Mouse (Mus musculus): ENCODE measurements around the gene Cdk5r1.
"Not testable (repeated sequence)": the region's sequence is repeated elsewhere in the genome, so short reads cannot be mapped to it uniquely, and the experiment has no call there.

The Cdk5r1 gene

GRCm38 (mm10) chr11:80476222-80477189 lies at the start of gene Cdk5r1:
TSS of gene Cdk5r1 (plus strand) at chr11:80477023.
- DNase-seq (ENCODE audit: low spot score) = peak; percentile 88

- DNase-seq (ENCODE audit: low spot score) = peak; percentile 93
These were observed 48.3 kb upstream of the Cdk5r1 start, which contains the start of gene Psmd11 for GRCm38 (mm10) chr11:80428381-80429008. TSS of gene Psmd11 (plus strand) at chr11:80428615.

GRCm38 (mm10) chr11:80429009-80429475 lies 47.8 kb upstream of the Cdk5r1 start:
- no peak for DNase-seq (ENCODE audit: low spot score)

DNA sequence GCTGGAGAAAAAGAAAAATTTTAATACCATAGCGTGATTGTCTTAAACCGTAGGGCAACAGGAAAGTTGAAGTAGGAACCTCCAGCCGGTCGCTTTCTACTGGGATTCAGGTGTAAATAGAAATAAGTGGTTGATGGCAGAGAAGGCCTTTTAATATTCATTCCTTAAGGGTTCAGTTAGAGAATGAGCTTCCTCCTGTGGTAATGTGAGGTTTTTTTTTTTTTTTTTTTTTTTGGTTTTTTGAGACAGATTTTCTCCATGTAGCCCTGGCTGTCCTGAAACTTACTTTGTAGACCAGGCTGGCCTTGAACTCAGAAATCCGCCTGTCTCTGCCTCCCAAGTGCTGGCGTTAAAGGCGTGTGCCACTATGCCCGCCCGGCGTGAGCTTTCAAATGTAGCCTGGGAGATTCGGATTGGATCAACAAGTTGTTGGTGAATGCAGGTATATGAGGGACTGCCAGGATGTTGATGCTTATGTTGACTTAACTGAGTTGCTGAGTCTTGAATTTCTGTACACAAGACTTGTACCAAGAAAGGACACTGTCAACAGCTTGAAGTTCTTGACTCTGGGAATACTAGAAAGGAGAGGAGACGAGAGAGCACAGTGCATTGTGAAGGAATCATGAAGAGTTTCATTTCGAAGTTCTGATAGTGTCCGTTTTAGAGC lies 47.2 kb upstream of the Cdk5r1 start:
- DNase-seq (ENCODE audit: low spot score) = no peak

DNA sequence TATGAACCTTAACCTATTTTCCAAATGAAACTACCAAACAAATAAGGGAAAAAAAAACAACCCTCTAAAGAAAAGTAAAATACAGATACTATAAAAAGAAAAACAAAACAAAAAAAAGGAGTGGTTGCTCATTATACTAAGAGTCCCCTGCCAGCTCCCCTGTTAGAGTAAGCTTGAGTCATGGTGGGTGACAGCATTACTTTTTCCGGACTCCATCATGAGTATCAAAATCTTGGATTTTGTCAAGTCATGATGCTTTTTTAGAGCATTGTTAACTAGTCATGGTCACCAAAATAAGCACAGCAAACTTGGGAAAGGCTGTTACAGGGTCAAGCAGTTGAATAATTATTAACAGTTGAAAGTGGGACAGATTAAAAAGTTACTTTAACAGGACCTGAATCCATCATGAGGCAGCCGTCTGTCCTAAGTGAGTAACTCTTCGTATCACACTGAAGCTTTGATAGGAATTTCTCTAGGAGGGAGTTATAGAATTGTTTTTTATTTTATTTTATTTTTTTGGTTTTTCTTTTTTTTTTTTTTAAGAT lies 46.4 kb upstream of the Cdk5r1 start:
- no peak for DNase-seq (ENCODE audit: low spot score)

GRCm38 (mm10) chr11:80446916-80447315 lies 29.9 kb upstream of the Cdk5r1 start:
- no peak for DNase-seq (ENCODE audit: low spot score)

DNA sequence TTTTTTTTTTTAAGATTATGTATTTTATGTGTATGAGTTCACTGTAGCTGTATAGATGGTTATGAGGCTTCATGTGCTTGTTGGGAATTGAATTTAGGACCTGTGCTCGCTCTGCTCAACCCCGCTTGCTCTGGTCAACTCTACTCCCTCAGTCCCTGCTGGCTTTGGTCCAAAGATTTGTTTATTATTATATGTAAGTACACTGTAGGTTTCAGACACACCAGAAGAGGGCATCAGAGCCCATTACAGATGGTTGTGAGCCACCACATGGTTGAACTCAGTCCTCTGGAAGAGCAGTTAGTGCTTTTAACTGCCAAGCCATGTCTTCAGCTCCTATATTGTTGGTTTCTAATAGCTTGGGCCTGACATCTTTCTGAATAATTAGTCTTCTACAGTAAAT lies 27.0 kb upstream of the Cdk5r1 start:
- DNase-seq (ENCODE audit: low spot score) = no peak

GRCm38 (mm10) chr11:80452242-80452641 lies 24.6 kb upstream of the Cdk5r1 start:
- no peak for DNase-seq (ENCODE audit: low spot score)

DNA sequence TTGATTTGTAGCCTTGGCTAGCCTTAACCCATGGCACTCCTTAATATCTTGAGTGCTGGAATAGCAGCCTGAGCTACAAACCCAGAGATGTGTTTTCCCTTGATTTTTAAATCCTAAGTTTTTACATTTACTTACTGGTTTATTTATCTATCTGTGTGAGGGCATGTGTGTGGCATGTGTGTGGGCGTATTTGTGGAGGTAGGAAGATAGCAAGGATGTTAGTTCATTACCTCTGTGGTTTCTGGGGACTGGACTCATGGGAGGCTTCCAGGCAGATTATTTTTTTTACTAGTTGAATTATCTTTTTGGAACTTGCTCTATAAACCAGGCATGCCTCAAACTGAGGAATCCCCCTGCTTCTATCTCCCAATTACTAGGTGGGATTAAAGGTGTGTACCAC lies 23.6 kb upstream of the Cdk5r1 start:
- no peak for DNase-seq (ENCODE audit: low spot score)

DNA sequence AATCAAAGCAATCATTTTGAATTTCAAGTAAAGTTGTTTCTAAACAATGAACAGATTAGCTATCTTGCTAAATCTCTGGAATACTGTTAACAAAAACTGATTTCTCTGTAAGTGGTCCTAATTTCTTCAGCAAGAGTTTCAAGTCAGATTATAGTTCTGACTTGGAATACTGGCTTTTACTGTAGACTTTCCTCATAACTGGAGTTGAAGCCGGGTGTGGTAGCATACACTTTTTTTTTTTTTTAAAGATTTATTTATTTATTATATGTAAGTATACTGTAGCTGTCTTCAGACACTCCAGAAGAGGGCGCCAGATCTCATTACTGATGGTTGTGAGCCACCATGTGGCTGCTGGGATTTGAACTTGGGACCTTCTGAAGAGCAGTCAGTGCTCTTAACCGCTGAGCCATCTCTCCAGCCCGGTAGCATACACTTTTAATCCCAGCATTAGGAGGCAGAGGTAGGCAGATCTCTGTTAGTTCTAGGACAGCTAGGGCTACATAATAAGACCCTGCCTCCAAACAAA lies 13.2 kb upstream of the Cdk5r1 start:
- not testable (repeated sequence) for DNase-seq (ENCODE audit: low spot score)

DNA sequence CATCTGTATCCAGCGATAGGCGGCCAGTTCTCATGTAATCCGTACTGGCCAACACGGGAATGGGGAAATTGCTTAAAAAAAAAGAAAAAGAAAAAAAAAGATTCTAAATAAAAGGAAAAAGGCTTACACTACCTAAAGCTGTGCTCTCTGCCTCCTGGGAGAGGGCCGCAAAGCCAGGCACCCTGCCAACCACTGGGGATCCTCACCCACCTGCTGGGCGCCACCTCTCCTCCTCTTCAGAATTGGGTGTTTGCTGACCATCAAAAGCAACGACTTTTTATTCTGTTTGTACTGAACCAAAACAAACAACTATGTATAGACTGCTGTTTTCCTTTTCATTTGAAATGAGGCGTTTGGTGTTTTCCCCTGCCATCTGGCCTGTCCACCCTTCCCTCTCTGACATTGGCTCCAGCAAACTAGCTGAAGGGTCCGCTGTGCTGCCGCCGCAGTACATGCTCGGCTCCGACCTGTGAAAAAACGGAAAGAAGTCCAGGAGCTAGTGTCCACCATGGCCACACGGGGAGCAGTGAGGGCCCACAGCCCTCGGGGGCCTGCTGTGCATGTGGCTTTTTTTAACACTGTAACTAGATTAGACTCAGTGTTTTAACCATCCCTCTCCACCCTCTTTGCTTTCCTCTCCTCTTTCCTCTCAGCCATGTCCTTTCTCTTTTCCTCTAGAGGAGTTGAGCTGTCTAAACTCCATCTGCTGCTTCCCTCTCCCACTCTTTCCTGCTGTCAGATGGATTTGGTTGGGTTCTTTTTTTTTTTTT lies 4.8 kb upstream of the Cdk5r1 start:
- no peak for DNase-seq (ENCODE audit: low spot score)

DNA sequence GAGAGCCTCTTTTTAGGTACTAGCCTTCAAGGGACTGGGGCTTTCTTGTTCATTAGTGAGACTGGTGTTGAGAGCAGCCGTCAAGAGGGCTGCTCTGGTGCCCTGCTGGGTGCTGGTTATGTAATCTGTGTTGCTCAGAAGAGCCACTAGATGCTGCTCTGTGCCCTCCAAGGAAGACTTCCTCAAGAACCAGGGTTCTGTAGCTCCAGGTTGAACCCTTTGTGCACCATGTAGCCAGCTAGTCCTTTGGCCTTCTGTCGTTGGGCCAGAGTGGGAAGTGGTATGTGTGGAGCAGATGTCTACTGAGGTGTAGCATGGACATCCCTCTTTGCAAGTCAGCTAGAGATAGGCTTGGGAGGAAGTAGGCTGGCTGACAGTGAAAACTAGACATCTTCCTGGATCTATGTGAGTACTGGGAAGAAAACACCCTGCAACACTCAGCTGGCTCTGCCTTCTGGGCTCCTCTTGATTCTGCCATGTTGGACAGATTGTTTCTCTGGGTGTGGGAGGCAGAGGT lies 2.6 kb upstream of the Cdk5r1 start:
- DNase-seq (ENCODE audit: low spot score) = no peak

DNA sequence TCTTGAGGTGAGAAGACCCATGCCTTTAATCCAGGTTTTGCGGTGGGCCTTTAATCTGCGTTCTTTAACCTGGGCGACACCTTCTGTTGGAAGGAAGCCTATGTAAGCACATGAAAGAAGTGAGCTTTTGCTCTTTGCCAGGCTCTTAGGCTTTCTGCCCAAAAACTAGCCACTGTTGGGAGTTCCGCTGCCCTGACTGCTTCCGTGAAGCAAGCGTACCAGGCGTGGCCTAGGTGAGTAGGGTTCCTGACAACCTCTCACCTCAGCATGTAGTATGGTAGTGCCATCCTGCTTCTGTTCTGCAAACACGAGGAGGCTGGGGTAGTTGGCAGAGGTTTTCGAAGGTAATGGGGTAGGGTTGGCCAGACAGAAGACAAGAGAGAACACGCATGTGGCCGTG lies 2.0 kb upstream of the Cdk5r1 start:
- DNase-seq (ENCODE audit: low spot score) = no peak

DNA sequence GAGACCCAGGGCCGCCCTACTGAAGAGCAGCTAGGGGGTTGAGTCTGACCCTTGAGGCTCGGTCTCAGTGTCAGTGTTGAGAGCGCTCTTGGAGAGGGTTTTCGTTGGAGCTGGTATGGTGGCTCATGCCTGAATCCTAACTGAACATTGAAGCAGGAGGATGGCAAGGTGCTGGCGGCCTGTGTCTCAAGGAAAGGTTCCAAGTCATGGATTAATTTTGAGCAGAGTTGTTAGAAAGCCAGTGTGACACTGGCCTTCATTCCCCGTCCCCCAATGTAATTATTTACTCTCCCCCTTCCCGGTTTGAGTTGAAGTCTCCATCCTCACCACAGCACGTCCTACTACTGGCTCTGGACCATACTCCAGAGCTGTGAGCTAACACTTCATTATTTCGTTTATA lies 1.3 kb upstream of the Cdk5r1 start:
- DNase-seq (ENCODE audit: low spot score) = no peak

DNA sequence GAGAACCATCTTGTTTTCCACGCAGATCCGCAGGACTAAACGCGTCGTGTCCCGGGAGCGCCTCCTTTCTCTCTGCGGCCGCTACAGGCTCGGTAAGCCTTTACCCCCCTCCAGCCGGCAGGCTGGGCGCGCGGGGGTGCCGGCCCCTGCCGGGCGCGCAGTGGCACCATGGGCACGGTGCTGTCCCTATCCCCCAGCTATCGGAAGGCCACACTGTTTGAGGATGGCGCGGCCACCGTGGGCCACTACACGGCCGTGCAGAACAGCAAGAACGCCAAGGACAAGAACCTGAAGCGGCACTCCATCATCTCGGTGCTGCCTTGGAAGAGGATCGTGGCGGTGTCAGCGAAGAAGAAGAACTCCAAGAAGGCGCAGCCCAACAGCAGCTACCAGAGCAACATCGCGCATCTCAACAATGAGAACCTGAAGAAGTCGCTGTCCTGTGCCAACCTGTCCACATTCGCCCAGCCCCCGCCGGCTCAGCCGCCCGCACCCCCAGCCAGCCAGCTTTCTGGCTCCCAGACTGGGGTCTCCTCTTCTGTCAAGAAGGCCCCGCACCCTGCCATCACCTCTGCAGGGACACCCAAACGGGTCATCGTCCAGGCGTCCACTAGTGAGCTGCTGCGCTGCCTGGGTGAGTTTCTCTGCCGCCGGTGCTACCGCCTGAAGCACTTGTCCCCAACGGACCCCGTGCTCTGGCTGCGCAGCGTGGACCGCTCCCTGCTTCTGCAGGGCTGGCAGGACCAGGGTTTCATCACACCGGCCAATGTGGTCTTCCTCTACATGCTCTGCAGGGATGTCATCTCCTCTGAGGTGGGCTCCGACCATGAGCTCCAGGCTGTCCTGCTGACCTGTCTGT lies 747 bp downstream of the Cdk5r1 start:
- DNase-seq (ENCODE audit: low spot score) = no peak

GRCm38 (mm10) chr11:80478694-80479412 lies 2.0 kb downstream of the Cdk5r1 start:
- DNase-seq (ENCODE audit: low spot score) = no peak

DNA sequence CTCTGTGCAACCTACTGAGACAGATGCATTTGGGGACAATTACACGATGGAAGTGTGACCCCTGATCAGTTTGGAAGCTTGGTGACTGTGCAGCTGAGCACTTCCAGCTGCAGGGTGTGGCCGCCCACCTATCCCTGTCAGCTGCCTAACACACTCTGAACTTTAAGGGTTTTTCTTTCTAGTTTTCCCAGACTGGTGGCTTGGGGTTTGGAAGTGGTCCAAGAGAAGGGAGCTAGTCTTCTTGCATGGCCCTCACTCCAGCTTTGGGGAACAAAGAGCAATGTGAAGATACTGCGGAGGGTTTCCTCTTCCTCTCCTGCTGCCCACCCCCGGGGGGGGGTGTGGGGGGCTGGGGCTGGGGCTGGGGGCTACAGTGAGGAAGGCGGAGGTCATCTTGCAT lies 2.6 kb downstream of the Cdk5r1 start:
- no peak for DNase-seq (ENCODE audit: low spot score)

GRCm38 (mm10) chr11:80479906-80480866 lies 3.4 kb downstream of the Cdk5r1 start:
- DNase-seq (ENCODE audit: low spot score) = no peak
